Mouse (Mus musculus): Measurements from ENCODE around the gene Abhd4. TPM values are rescaled to one million over a fixed set of nuclear protein-coding genes. Genes with fewer than 3 reads are reported as not detected.

Abhd4 gene
- polyA plus RNA-seq, 1 experiment from 2014 or later = 53.5 TPM

DNA sequence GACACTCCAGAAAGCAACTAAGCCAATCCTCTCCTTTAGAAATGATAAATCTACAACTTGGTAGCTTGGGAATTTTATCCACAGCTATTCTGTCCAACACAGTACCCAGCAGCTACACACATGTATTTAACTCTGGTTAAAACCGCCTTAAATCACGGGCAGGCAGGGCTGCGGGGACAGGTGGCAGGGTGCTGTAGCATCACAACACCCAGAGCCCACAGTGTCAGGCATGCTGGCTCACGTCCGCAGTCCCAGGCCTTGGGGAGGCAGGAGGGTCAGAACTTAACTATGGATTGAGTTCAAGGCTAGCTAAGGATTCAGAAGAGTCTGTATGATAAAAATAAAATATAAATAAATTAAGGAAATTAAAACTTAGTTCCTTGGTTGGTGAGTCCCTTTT, 17.1 kb upstream of the Abhd4 start:
- DNase-seq (ENCODE audit: low spot score) (no peak), ATAC-seq (replicated peaks; ENCODE audit: low FRiP score) (no peak)
- H3K27me3 ChIP-seq (ENCODE audit: control insufficient read depth, insufficient read depth, low read length) = no peaks in the 10 kb centered on the region
- no peak overlapping the region for H3K27ac ChIP-seq (ENCODE audit: low read depth, low read length)
- no peak overlapping the region for H3K4me2 ChIP-seq (ENCODE audit: low read depth, low read length, severe bottlenecking)
- H3K9me3 ChIP-seq (ENCODE audit: control insufficient read depth, low read length) = no peaks in the 10 kb centered on the region; the same call in 1 of the 2 replicates
- H3K36me3 ChIP-seq (ENCODE audit: control insufficient read depth, insufficient read depth, low read length) = peaks cover 7% of the 10 kb centered on the region
- WGBS = 90% methylated on average over 5 of the region's 5 CpGs
- no peak overlapping the region for H3K9ac ChIP-seq (ENCODE audit: low read length)
- H3K4me3 ChIP-seq (ENCODE audit: low read depth, low read length) = no peak overlapping the region
- 0 out of 2 replicates have a peak, but pooled peaks cover 2% of the 10 kb centered on the region for H3K4me1 ChIP-seq (replicated peaks; ENCODE audit: control insufficient read depth, insufficient read depth, low read length)

- Histone ChIP-seq H3K36me3 (ENCODE audit: control insufficient read depth, insufficient read depth, low read length) (peaks cover 9% of the 10 kb centered on the region), H3K4me1 (replicated peaks; ENCODE audit: control insufficient read depth, insufficient read depth, low read length) (peaks cover 2% of the 10 kb centered on the region; the same call in 1 of the 2 replicates), H3K4me3 (ENCODE audit: low read depth, low read length) (no peak overlapping the region), H3K9ac (ENCODE audit: low read length) (no peak overlapping the region), H3K27ac (ENCODE audit: low read depth, low read length) (no peak overlapping the region), H3K4me2 (ENCODE audit: low read depth, low read length, severe bottlenecking) (no peak overlapping the region), H3K9me3 (ENCODE audit: control insufficient read depth, low read length) (no peaks in the 10 kb centered on the region; the same call in 1 of the 2 replicates), H3K27me3 (ENCODE audit: control insufficient read depth, insufficient read depth, low read length) (no peaks in the 10 kb centered on the region)
- DNase-seq (ENCODE audit: low spot score) = peak; percentile 84
- 27% methylated on average over 7 of the region's 7 CpGs for WGBS
- ATAC-seq (replicated peaks; ENCODE audit: low FRiP score) = peak; percentile 65
Observed at GRCm38 (mm10) chr14:54239002-54239736, 14.8 kb upstream of the Abhd4 start.

DNA sequence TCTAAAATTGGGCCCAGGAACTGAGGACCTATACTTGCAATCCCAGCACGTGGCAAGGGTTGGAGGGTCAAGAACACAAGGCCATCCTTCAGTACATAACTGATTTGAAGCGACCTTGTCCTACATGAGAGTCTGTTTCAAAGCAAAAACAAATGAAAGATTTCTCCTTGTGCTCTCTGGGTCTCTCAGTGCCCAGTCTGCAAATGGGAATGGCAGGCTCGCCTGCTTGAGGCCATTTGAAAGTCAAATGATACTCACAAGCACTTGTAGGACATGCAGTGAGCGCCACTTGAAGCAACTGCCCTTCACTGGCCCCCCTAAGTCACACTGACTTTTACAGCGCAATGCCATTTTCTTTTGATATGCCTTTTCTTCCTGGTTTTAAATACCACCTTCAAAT, 13.4 kb upstream of the Abhd4 start:
- DNase-seq (ENCODE audit: low spot score) = no peak
- Histone ChIP-seq H3K9me3 (ENCODE audit: control insufficient read depth, low read length) (no peaks in the 10 kb centered on the region; the same call in 1 of the 2 replicates), H3K4me3 (ENCODE audit: low read depth, low read length) (no peak overlapping the region), H3K27ac (ENCODE audit: low read depth, low read length) (no peak overlapping the region), H3K4me2 (ENCODE audit: low read depth, low read length, severe bottlenecking) (no peak overlapping the region), H3K9ac (ENCODE audit: low read length) (no peak overlapping the region), H3K4me1 (replicated peaks; ENCODE audit: control insufficient read depth, insufficient read depth, low read length) (no peaks in the 10 kb centered on the region; the same call in 1 of the 2 replicates), H3K36me3 (ENCODE audit: control insufficient read depth, insufficient read depth, low read length) (peaks cover 9% of the 10 kb centered on the region), H3K27me3 (ENCODE audit: control insufficient read depth, insufficient read depth, low read length) (no peaks in the 10 kb centered on the region)
- WGBS = 87% methylated on average over 5 of the region's 5 CpGs
- no peak for ATAC-seq (replicated peaks; ENCODE audit: low FRiP score)

GRCm38 (mm10) chr14:54244183-54244582, 9.8 kb upstream of the Abhd4 start:
- no peak overlapping the region for H3K4me2 ChIP-seq (ENCODE audit: low read depth, low read length, severe bottlenecking)
- H3K4me1 ChIP-seq (replicated peaks; ENCODE audit: control insufficient read depth, insufficient read depth, low read length) = no peaks in the 10 kb centered on the region; the same call in 1 of the 2 replicates
- H3K4me3 ChIP-seq (ENCODE audit: low read depth, low read length) = no peak overlapping the region
- H3K27me3 ChIP-seq (ENCODE audit: control insufficient read depth, insufficient read depth, low read length) = no peaks in the 10 kb centered on the region
- H3K36me3 ChIP-seq (ENCODE audit: control insufficient read depth, insufficient read depth, low read length) = peaks cover 9% of the 10 kb centered on the region
- no peaks in the 10 kb centered on the region; the same call in 1 of the 2 replicates for H3K9me3 ChIP-seq (ENCODE audit: control insufficient read depth, low read length)
- no peak overlapping the region for H3K27ac ChIP-seq (ENCODE audit: low read depth, low read length)
- H3K9ac ChIP-seq (ENCODE audit: low read length) = no peak overlapping the region
- DNase-seq (ENCODE audit: low spot score) (no peak), ATAC-seq (replicated peaks; ENCODE audit: low FRiP score) (no peak)
- 46% methylated on average over 3 of the region's 3 CpGs for whole genome bisulfite sequencing

DNA sequence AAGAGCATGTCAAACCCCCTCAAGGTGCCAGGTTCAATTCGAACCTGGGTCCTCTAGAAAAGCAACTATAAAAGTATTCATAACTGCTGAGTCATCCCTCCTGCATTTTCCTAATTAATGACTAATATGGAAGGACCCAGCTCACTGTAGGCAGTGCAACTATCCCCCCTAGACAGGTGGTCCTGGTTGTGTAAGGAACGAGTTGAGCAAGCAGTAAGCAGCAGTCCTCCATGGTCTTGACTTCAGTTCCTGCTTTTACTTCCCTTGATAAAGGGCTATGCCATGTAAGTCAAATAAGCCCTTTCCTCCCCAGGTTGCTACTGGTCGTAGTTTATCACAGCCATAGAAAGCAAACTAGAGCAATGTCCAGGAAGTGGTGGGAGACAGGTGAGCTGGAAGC, 7.8 kb upstream of the Abhd4 start:
- no peak overlapping the region for H3K27ac ChIP-seq (ENCODE audit: low read depth, low read length)
- no peak overlapping the region for H3K9ac ChIP-seq (ENCODE audit: low read length)
- DNase-seq (ENCODE audit: low spot score) (no peak), ATAC-seq (replicated peaks; ENCODE audit: low FRiP score) (no peak)
- no peak overlapping the region for H3K4me2 ChIP-seq (ENCODE audit: low read depth, low read length, severe bottlenecking)
- no peaks in the 10 kb centered on the region; the same call in 1 of the 2 replicates for H3K4me1 ChIP-seq (replicated peaks; ENCODE audit: control insufficient read depth, insufficient read depth, low read length)
- 93% methylated on average over 3 of the region's 3 CpGs for WGBS
- no peaks in the 10 kb centered on the region; the same call in 1 of the 2 replicates for H3K9me3 ChIP-seq (ENCODE audit: control insufficient read depth, low read length)
- H3K36me3 ChIP-seq (ENCODE audit: control insufficient read depth, insufficient read depth, low read length) = peaks cover 6% of the 10 kb centered on the region
- no peaks in the 10 kb centered on the region for H3K27me3 ChIP-seq (ENCODE audit: control insufficient read depth, insufficient read depth, low read length)
- H3K4me3 ChIP-seq (ENCODE audit: low read depth, low read length) = no peak overlapping the region

GRCm38 (mm10) chr14:54249326-54249725, 4.7 kb upstream of the Abhd4 start:
- Histone ChIP-seq H3K9ac (ENCODE audit: low read length) (no peak overlapping the region), H3K27ac (ENCODE audit: low read depth, low read length) (no peak overlapping the region), H3K4me1 (replicated peaks; ENCODE audit: control insufficient read depth, insufficient read depth, low read length) (no peaks in the 10 kb centered on the region; the same call in 1 of the 2 replicates), H3K4me3 (ENCODE audit: low read depth, low read length) (no peak overlapping the region), H3K9me3 (ENCODE audit: control insufficient read depth, low read length) (no peaks in the 10 kb centered on the region), H3K36me3 (ENCODE audit: control insufficient read depth, insufficient read depth, low read length) (no peaks in the 10 kb centered on the region; the same call in 1 of the 2 replicates), H3K27me3 (ENCODE audit: control insufficient read depth, insufficient read depth, low read length) (no peaks in the 10 kb centered on the region), H3K4me2 (ENCODE audit: low read depth, low read length, severe bottlenecking) (no peak overlapping the region)
- no peak for DNase-seq (ENCODE audit: low spot score)
- ATAC-seq (replicated peaks; ENCODE audit: low FRiP score) = no peak
- WGBS = 82% methylated on average over 9 of the region's 9 CpGs

DNA sequence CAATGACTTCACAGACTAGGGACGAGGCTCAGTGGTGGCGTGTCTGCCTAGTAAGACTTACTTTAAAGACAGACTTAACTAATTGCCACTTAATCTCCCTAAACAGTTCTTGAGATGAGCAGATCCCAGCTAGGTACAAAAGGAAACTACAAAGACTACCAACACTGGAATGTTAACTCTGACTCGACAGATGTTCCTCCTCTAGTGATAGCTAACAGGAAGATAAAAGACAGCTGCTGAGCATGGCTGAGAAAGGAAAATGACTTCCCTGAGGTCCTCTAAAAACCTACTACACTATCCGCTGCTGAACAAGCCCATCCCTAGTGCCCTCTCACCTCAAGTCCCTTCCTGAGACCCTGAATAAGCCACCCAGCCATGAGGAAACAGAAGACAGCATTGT, 3.9 kb upstream of the Abhd4 start:
- Histone ChIP-seq H3K27me3 (ENCODE audit: control insufficient read depth, insufficient read depth, low read length) (no peaks in the 10 kb centered on the region), H3K4me1 (replicated peaks; ENCODE audit: control insufficient read depth, insufficient read depth, low read length) (no peaks in the 10 kb centered on the region; the same call in 1 of the 2 replicates), H3K4me2 (ENCODE audit: low read depth, low read length, severe bottlenecking) (no peak overlapping the region), H3K36me3 (ENCODE audit: control insufficient read depth, insufficient read depth, low read length) (no peaks in the 10 kb centered on the region; the same call in 1 of the 2 replicates), H3K27ac (ENCODE audit: low read depth, low read length) (no peak overlapping the region), H3K4me3 (ENCODE audit: low read depth, low read length) (no peak overlapping the region), H3K9ac (ENCODE audit: low read length) (no peak overlapping the region), H3K9me3 (ENCODE audit: control insufficient read depth, low read length) (no peaks in the 10 kb centered on the region)
- ATAC-seq (replicated peaks; ENCODE audit: low FRiP score) (no peak), DNase-seq (ENCODE audit: low spot score) (no peak)
- 77% methylated on average over 4 of the region's 4 CpGs for WGBS

DNA sequence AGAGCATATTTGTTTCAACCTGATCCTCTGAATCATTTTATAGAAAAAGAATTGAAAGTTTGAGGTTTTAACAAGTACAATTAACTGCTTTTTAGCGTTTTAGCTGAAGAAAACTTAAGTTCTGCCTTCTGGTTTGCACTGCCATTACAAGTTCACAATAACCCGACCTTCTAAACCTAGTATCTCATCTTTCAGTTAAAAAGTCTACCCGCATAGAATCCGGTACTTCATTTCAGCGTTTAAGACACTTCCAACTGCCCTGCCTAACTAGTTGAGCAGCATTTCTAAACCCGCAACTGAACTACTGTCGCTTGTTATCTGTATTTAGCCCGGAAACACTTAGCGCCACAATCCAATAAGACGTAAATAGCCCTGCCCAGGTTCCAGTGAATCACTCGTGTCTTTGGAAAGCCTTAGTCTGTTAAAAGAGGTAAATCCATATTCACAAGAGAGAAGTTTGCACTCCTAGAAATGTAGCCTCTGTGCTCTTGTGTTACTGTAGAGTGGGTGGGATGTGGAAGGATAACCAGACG, 748 bp downstream of the Abhd4 start:
- Histone ChIP-seq H3K27me3 (ENCODE audit: control insufficient read depth, insufficient read depth, low read length) (no peaks in the 10 kb centered on the region), H3K4me1 (replicated peaks; ENCODE audit: control insufficient read depth, insufficient read depth, low read length) (peaks cover 6% of the 10 kb centered on the region; the same call in 1 of the 2 replicates)
- 69% methylated on average over 12 of the region's 12 CpGs for WGBS

More for the DNA sequence above, 748 bp downstream of the Abhd4 start:
- DNase-seq (ENCODE audit: low spot score) = no peak
- no peak overlapping the region for H3K27ac ChIP-seq (ENCODE audit: low read depth, low read length)
- peak overlapping the region; percentile 60 for H3K4me3 ChIP-seq (ENCODE audit: low read depth, low read length)
- H3K4me2 ChIP-seq (ENCODE audit: low read depth, low read length, severe bottlenecking) = peak overlapping the region; percentile 70
- no peak for ATAC-seq (replicated peaks; ENCODE audit: low FRiP score)
- H3K36me3 ChIP-seq (ENCODE audit: control insufficient read depth, insufficient read depth, low read length) = no peaks in the 10 kb centered on the region
- no peaks in the 10 kb centered on the region for H3K9me3 ChIP-seq (ENCODE audit: control insufficient read depth, low read length)
- no peak overlapping the region for H3K9ac ChIP-seq (ENCODE audit: low read length)

Data from forebrain, embryonic 11.5 days (tissue).